Comparison of ENCODE assay signal across 17 mouse cellular contexts in the genomic region with DNA sequence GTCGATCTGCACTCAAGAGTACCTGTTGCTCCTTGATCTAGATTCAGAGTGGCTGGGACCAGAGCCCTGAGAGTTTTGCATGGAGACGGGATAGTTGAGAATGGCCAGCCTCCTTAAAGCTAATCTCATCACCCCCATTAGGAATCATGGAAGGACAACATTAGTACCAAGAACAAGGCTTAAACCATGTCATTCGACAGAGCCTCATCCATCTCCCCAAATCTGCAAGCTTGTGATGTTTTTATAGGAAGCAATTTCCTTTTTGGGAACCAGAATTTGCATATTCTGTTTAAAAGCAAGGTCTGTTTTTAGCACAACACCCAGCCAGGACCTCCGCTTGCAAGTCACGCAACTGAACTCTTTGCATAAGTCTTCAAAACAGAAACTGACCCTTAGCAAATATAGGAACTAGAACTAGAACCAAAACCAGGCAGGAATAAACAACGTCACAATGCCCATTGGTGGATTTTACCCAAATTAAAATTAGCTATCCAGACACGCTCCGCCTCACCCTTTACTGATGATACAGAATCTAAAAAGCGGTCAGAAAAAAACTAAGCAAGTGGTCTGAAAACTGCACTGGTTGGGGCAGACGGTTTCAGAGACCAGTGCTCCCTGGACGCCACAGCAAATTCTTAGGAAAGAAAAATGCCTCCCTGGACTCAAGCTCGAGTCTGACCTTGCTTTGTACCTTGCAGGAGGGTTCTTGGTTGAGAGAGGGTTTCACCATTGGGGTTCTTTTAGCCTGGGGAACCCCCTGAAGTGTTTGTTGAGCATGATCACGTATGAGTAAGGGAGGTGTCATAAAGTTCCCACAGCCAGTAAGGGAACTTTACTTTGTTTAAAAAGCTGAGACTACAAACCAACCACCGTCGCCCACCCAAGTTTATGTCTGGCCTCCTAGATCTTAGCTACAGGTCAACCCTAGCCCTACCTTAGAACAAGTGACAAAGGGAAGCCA. TPM values are rescaled to one million over a fixed set of nuclear protein-coding genes. Genes with fewer than 3 reads are reported as not detected.
A peak's percentile ranks its signal among the peaks of the same experiment; 100 is the strongest.
DNase-seq lines count a peak whose midpoint lies in the region; ATAC-seq and TF ChIP-seq lines count a peak whose summit lies in the region.
"Had no signal": no experiment of that assay in that cellular context is flagged by ENCODE, and none has a peak within 500 bp of the region (broad histone marks: within the 10 kb centered on the region; RNA-seq: fewer than 3 reads in every experiment).

No protein-coding gene starts in this region.

- no peak for TF ChIP-seq CTCF in CH12.LX (conservative IDR thresholded peaks at IDR 0.05 in 1 of 2, IDR thresholded peaks at IDR 0.05 in 1 of 2; ENCODE audit: low read depth in 2 of 2, low read length in 2 of 2)

- DNase-seq in CD4-positive, CD25-positive, alpha-beta regulatory T cell, adult 2 months (ENCODE audit: low read depth, low spot score) = peak; percentile 45
- peak; percentile 92 for DNase-seq in CH12.LX (ENCODE audit: extremely low read depth)
- no peak for DNase-seq in liver, embryonic 13.5 days
- DNase-seq in natural killer cell, adult 2 months (ENCODE audit: low spot score in 2 of 2) = peak; percentile 66 to 77
- DNase-seq in cerebellum, postnatal 4 days (ENCODE audit: low spot score in 2 of 2) = no peak
- DNase-seq in hindbrain, embryonic 11.5 days (ENCODE audit: low spot score) = no peak
- DNase-seq: cerebellum, adult 11-12 months; forebrain, postnatal 0 days; gastrocnemius, postnatal 25 days; kidney, adult 18-20 months; layer of hippocampus, postnatal 36 days; midbrain, embryonic 14.5 days had no signal

- ATAC-seq in liver, embryonic 13.5 days (ENCODE audit: low read depth) = no peak
- ATAC-seq in erythroid progenitor cell, adult 5-6 weeks (replicated peaks; ENCODE audit: low FRiP score, poor library complexity, severe bottlenecking) = no peak
- ATAC-seq in hindbrain, embryonic 11.5 days (ENCODE audit: low FRiP score) = no peak
- ATAC-seq: forebrain, postnatal 0 days had no signal

- H3K4me1 ChIP-seq in CH12.LX (ENCODE audit: control insufficient read depth in 1 of 2, insufficient read depth in 2 of 2) = peaks cover 42 to 85% of the 10 kb centered on the region in 2 experiments
- peaks cover 52% of the 10 kb centered on the region for H3K4me1 ChIP-seq in liver, embryonic 13.5 days (replicated peaks)
- H3K4me1 ChIP-seq in hindbrain, embryonic 11.5 days (replicated peaks; ENCODE audit: control insufficient read depth, insufficient read depth, low read length) = no peaks in the 10 kb centered on the region
- H3K4me1 ChIP-seq: limb, embryonic 10.5 days had no signal

- WGBS in liver, embryonic 13.5 days (ENCODE audit: insufficient replicate concordance) = 81% methylated on average over 15 of the region's 15 CpGs
- 89% methylated on average over 15 of the region's 15 CpGs for WGBS in hindbrain, embryonic 11.5 days

- H3K4me3 ChIP-seq in CH12.LX (replicated peaks in 1 of 3; ENCODE audit: low read depth in 2 of 3, low read length in 2 of 3, poor library complexity in 1 of 3) = no peak overlapping the region
- no peak overlapping the region for H3K4me3 ChIP-seq in liver, embryonic 13.5 days (replicated peaks)
- no peak overlapping the region for H3K4me3 ChIP-seq in hindbrain, embryonic 11.5 days (ENCODE audit: low read depth, low read length)
- H3K4me3 ChIP-seq: heart, embryonic 15.5 days; limb, embryonic 10.5 days; neural tube, embryonic 13.5 days had no signal

- peak overlapping the region; percentile 48 for H3K4me2 ChIP-seq in CH12.LX (ENCODE audit: insufficient read depth, low read depth, poor library complexity, severe bottlenecking)
- no peak overlapping the region for H3K4me2 ChIP-seq in liver, embryonic 13.5 days
- no peak overlapping the region for H3K4me2 ChIP-seq in hindbrain, embryonic 11.5 days (replicated peaks; ENCODE audit: low read depth, low read length)
- H3K4me2 ChIP-seq: heart, embryonic 15.5 days; hindbrain, embryonic 14.5 days; neural tube, embryonic 13.5 days had no signal

- no peak; the same call in 1 of the 2 replicates for TF ChIP-seq RAD21 in CH12.LX (IDR thresholded peaks at IDR 0.05; ENCODE audit: low read depth, low read length)

- dilution Hi-C loops in CH12.LX (cut with MboI; ENCODE audit: extremely low pct_ligation_motif_present, extremely low pct_unique_long_range_greater_than_20kb, low sequenced_read_pairs) = no loop called here

- no peaks in the 10 kb centered on the region for H3K27me3 ChIP-seq in CH12.LX (replicated peaks)
- H3K27me3 ChIP-seq in liver, embryonic 13.5 days = no peaks in the 10 kb centered on the region
- H3K27me3 ChIP-seq in hindbrain, embryonic 11.5 days (ENCODE audit: control insufficient read depth, insufficient read depth, low read length) = no peaks in the 10 kb centered on the region
- H3K27me3 ChIP-seq: heart, embryonic 15.5 days; neural tube, embryonic 13.5 days had no signal

- H3K9me3 ChIP-seq in CH12.LX (replicated peaks; ENCODE audit: low read length) = peaks cover 32% of the 10 kb centered on the region
- H3K9me3 ChIP-seq in liver, embryonic 13.5 days (replicated peaks) = no peaks in the 10 kb centered on the region
- H3K9me3 ChIP-seq in hindbrain, embryonic 11.5 days (ENCODE audit: control insufficient read depth, low read length) = no peaks in the 10 kb centered on the region
- H3K9me3 ChIP-seq: heart, embryonic 15.5 days; limb, embryonic 10.5 days; neural tube, embryonic 13.5 days had no signal

- no peak; the same call in none of the 2 replicates for TF ChIP-seq POLR2A in CH12.LX (IDR thresholded peaks at IDR 0.05; ENCODE audit: low read depth, low read length)

- H3K36me3 ChIP-seq in CH12.LX (replicated peaks in 1 of 2; ENCODE audit: control insufficient read depth in 1 of 2, insufficient read depth in 1 of 2, low read length in 1 of 2) = peaks cover 65 to 79% of the 10 kb centered on the region in 2 experiments
- no peaks in the 10 kb centered on the region for H3K36me3 ChIP-seq in liver, embryonic 13.5 days
- no peaks in the 10 kb centered on the region for H3K36me3 ChIP-seq in hindbrain, embryonic 11.5 days (ENCODE audit: control insufficient read depth, insufficient read depth, low read length)
- H3K36me3 ChIP-seq: heart, embryonic 15.5 days; limb, embryonic 10.5 days; neural tube, embryonic 13.5 days had no signal

- H3K9ac ChIP-seq in CH12.LX (ENCODE audit: insufficient read depth, low read depth) = peak overlapping the region; percentile 89
- 0 out of 2 replicates have a peak overlapping the region, but pooled peaks have one; percentile 47 for H3K9ac ChIP-seq in liver, embryonic 13.5 days
- no peak overlapping the region for H3K9ac ChIP-seq in hindbrain, embryonic 11.5 days (ENCODE audit: low read depth, low read length)
- H3K9ac ChIP-seq: forebrain, postnatal 0 days; heart, embryonic 15.5 days; hindbrain, embryonic 14.5 days; neural tube, embryonic 13.5 days had no signal

- H3K79me2 ChIP-seq in CH12.LX (replicated peaks; ENCODE audit: control insufficient read depth, extremely low read depth, insufficient read depth, poor library complexity, severe bottlenecking) = peaks cover 74% of the 10 kb centered on the region

- TF ChIP-seq EP300 in CH12.LX (IDR thresholded peaks at IDR 0.05; ENCODE audit: low read length) = peak; percentile 96

- in situ Hi-C loops in CH12.LX (cut with MboI; ENCODE audit: low pct_ligation_motif_present, low pct_unique_long_range_greater_than_20kb, low sequenced_read_pairs) = no loop called here

- peak overlapping the region; percentile 100 for H3K27ac ChIP-seq in CH12.LX (ENCODE audit: insufficient read depth, low read depth)
- H3K27ac ChIP-seq in liver, embryonic 13.5 days = 0 out of 2 replicates have a peak overlapping the region, but pooled peaks have one; percentile 73
- H3K27ac ChIP-seq in hindbrain, embryonic 11.5 days (ENCODE audit: low read depth, low read length) = no peak overlapping the region
- H3K27ac ChIP-seq: heart, embryonic 15.5 days; hindbrain, embryonic 14.5 days; limb, embryonic 10.5 days; neural tube, embryonic 13.5 days had no signal

TF ChIP-seq in CH12.LX, 34 proteins besides CTCF, POLR2A, EP300 and RAD21 (continues in another document):
- TF ChIP-seq ZC3H11A (IDR thresholded peaks at IDR 0.05; ENCODE audit: low read depth, low read length) (no peak), POLR2AphosphoS2 (IDR thresholded peaks at IDR 0.05; ENCODE audit: low read depth, low read length) (peak; percentile 12), ETS1 (conservative IDR thresholded peaks at IDR 0.05; ENCODE audit: low read depth, low read length) (peak; percentile 98), SIN3A (IDR thresholded peaks at IDR 0.05; ENCODE audit: low read length) (peak; percentile 84), MXI1 (IDR thresholded peaks at IDR 0.05; ENCODE audit: low read depth, low read length) (0 out of 2 replicates have a peak, but pooled peaks have one; percentile 40), MAFK (IDR thresholded peaks at IDR 0.05; ENCODE audit: insufficient replicate concordance, low read length) (peak; percentile 70; the same call in 1 of the 2 replicates), MYC (IDR thresholded peaks at IDR 0.05; ENCODE audit: low read depth, low read length) (no peak; the same call in 1 of the 2 replicates), TCF12 (IDR thresholded peaks at IDR 0.05; ENCODE audit: low read depth, low read length) (peak; percentile 94), ZNF384 (IDR thresholded peaks at IDR 0.05; ENCODE audit: low read depth, low read length) (peak; percentile 64), MEF2A (IDR thresholded peaks at IDR 0.05; ENCODE audit: borderline replicate concordance, low read depth, low read length) (peak; percentile 100), USF1 (IDR thresholded peaks at IDR 0.05; ENCODE audit: low read depth, low read length) (no peak), USF2 (conservative IDR thresholded peaks at IDR 0.05; ENCODE audit: low read depth, low read length) (no peak), SMC3 (IDR thresholded peaks at IDR 0.05; ENCODE audit: low read depth, low read length) (no peak), BHLHE40 (IDR thresholded peaks at IDR 0.05; ENCODE audit: low read depth, low read length) (peak; percentile 94), PAX5 (IDR thresholded peaks at IDR 0.05; ENCODE audit: low read length) (no peak), RCOR1 (conservative IDR thresholded peaks at IDR 0.05; ENCODE audit: low read depth, low read length) (no peak; the same call in 1 of the 2 replicates), ELF1 (IDR thresholded peaks at IDR 0.05; ENCODE audit: low read depth, low read length) (peak; percentile 61), IRF4 (IDR thresholded peaks at IDR 0.05; ENCODE audit: low read depth, low read length) (peak; percentile 96)

RNA-seq across cellular contexts. Expression of gene Rftn1, which starts 33.0 kb away (rescaled TPM):
- total RNA-seq in CH12.LX (2012; rRNA removed) (52.5 and 76.2 TPM in 2 replicates), CH12.LX (2014; rRNA removed) (60.5 and 71.7 TPM in 2 replicates)
- polyA plus RNA-seq in CH12.LX (2012; ENCODE audit: insufficient read length, low read depth) = 66.2 and 80.6 TPM in 2 replicates
- polyA plus RNA-seq in liver, embryonic 13.5 days (2015; fragmentation: Nextera tagmentation; extraction: Ambion mirVana) = 5.7 and 6.0 TPM in 2 replicates
- total RNA-seq in erythroid progenitor cell, adult 5-6 weeks (2015; ENCODE audit: low replicate concordance) = 2.9 and 4.6 TPM in 2 replicates
- 3.6 and 5.4 TPM in 2 replicates for total RNA-seq in erythroid progenitor cell, adult 5-6 weeks (2017; ENCODE audit: low replicate concordance)
- 5.3 and 5.6 TPM in 2 replicates for polyA plus RNA-seq in hindbrain, embryonic 11.5 days (2014; fragmentation: Nextera tagmentation; extraction: Ambion mirVana)

Comparison
In these comparisons a context has a peak if more than half of its experiments do, and no peak if none do; other contexts are left out.
1. DNase-seq: peak in CD4-positive, CD25-positive, alpha-beta regulatory T cell, adult 2 months (single experiment), CH12.LX (single experiment) and natural killer cell, adult 2 months (2 of 2); none in liver, embryonic 13.5 days (single experiment), cerebellum, postnatal 4 days (0 of 2) and hindbrain, embryonic 11.5 days (single experiment).